In genomic region chr3:96800254-96800653, GRCm38 (mm10) we compare ENCODE assay signal across 32 mouse cellular contexts. TPM values are rescaled to one million over a fixed set of nuclear protein-coding genes. Genes with fewer than 3 reads are reported as not detected.
DNase-seq lines count a peak whose midpoint lies in the region; ATAC-seq lines count a peak whose summit lies in the region.
"Had no signal": no experiment of that assay in that cellular context is flagged by ENCODE, and none has a peak within 500 bp of the region (broad histone marks: within the 10 kb centered on the region; RNA-seq: fewer than 3 reads in every experiment).

No protein-coding gene starts in this region.

- peak; percentile 64 for ATAC-seq in liver, embryonic 16.5 days (ENCODE audit: low read depth)
- no peak for ATAC-seq in cerebellum, adult (ENCODE audit: insufficient number of reproducible peaks, low FRiP score, low TSS enrichment)
- no peak for ATAC-seq in forebrain, embryonic 16.5 days
- ATAC-seq: forebrain, embryonic 15.5 days; Patski had no signal

- H3K27ac ChIP-seq in heart, embryonic 10.5 days, result 0 out of 2 replicates have a peak overlapping the region, but pooled peaks have one; percentile 23
- H3K27ac ChIP-seq in liver, embryonic 16.5 days (ENCODE audit: low read length), result no peak overlapping the region
- no peak overlapping the region for H3K27ac ChIP-seq in forebrain, embryonic 16.5 days (ENCODE audit: low read length)
- H3K27ac ChIP-seq: embryonic facial prominence, embryonic 10.5 days; embryonic facial prominence, embryonic 13.5 days; forebrain, embryonic 12.5 days; forebrain, embryonic 15.5 days; heart, embryonic 13.5 days; hindbrain, embryonic 12.5 days; hindbrain, embryonic 15.5 days had no signal

- H3K4me3 ChIP-seq in heart, embryonic 10.5 days, result no peak overlapping the region
- no peak overlapping the region for H3K4me3 ChIP-seq in liver, embryonic 16.5 days (ENCODE audit: low read depth, low read length)
- H3K4me3 ChIP-seq in forebrain, embryonic 16.5 days (replicated peaks; ENCODE audit: low read length), result no peak overlapping the region
- H3K4me3 ChIP-seq: embryonic facial prominence, embryonic 10.5 days; embryonic facial prominence, embryonic 13.5 days; erythroblast, embryonic 14.5 days; forebrain, embryonic 12.5 days; forebrain, embryonic 15.5 days; heart, embryonic 13.5 days; hindbrain, embryonic 12.5 days; hindbrain, embryonic 15.5 days had no signal

- H3K9me3 ChIP-seq in heart, embryonic 10.5 days, result no peaks in the 10 kb centered on the region
- no peaks in the 10 kb centered on the region for H3K9me3 ChIP-seq in liver, embryonic 16.5 days (replicated peaks; ENCODE audit: control insufficient read depth, low read length)
- H3K9me3 ChIP-seq in forebrain, embryonic 16.5 days (ENCODE audit: control insufficient read depth, low read length), result no peaks in the 10 kb centered on the region
- H3K9me3 ChIP-seq: embryonic facial prominence, embryonic 10.5 days; embryonic facial prominence, embryonic 13.5 days; forebrain, embryonic 12.5 days; forebrain, embryonic 15.5 days; G1E; heart, embryonic 13.5 days; hindbrain, embryonic 12.5 days; hindbrain, embryonic 15.5 days had no signal

- H3K4me1 ChIP-seq in heart, embryonic 10.5 days, result peaks cover 9% of the 10 kb centered on the region
- H3K4me1 ChIP-seq in liver, embryonic 16.5 days (ENCODE audit: control insufficient read depth, low read depth, low read length), result no peaks in the 10 kb centered on the region; the same call in 1 of the 2 replicates
- no peaks in the 10 kb centered on the region for H3K4me1 ChIP-seq in forebrain, embryonic 16.5 days (replicated peaks; ENCODE audit: control insufficient read depth, insufficient read depth, low read length)
- H3K4me1 ChIP-seq: embryonic facial prominence, embryonic 10.5 days; embryonic facial prominence, embryonic 13.5 days; forebrain, embryonic 12.5 days; forebrain, embryonic 15.5 days; hindbrain, embryonic 12.5 days; hindbrain, embryonic 15.5 days had no signal

- intact Hi-C loops in heart, postnatal 14 days (cut with DNase I), result no loop called here

- no peak for DNase-seq in heart, embryonic 10.5 days (ENCODE audit: low spot score)
- no peak for DNase-seq in heart, postnatal 14 days
- peak; percentile 12 for DNase-seq in liver
- no peak for DNase-seq in cerebellum, adult 9-11 months
- DNase-seq: adrenal gland, postnatal 10 days; adrenal gland, postnatal 36 days; B cell, adult 2 months; cerebellum, adult 11 months; cerebellum, adult 2 months; cerebellum, postnatal 10 days; cerebellum, postnatal 36 days; embryo, embryonic 11 days; gastrocnemius, postnatal 10 days; gastrocnemius, postnatal 36 days had no signal

- H3K9ac ChIP-seq in liver, embryonic 16.5 days (ENCODE audit: low read depth, low read length), result no peak overlapping the region
- H3K9ac ChIP-seq in forebrain, embryonic 16.5 days (replicated peaks; ENCODE audit: low read depth, low read length), result no peak overlapping the region
- H3K9ac ChIP-seq: embryonic facial prominence, embryonic 13.5 days; forebrain, embryonic 12.5 days; forebrain, embryonic 15.5 days; heart, embryonic 13.5 days; hindbrain, embryonic 12.5 days; hindbrain, embryonic 15.5 days had no signal

- H3K36me3 ChIP-seq in heart, embryonic 10.5 days, result peaks cover 10% of the 10 kb centered on the region; the same call in 1 of the 2 replicates
- H3K36me3 ChIP-seq in liver, embryonic 16.5 days (ENCODE audit: control insufficient read depth, insufficient read depth), result no peaks in the 10 kb centered on the region
- no peaks in the 10 kb centered on the region for H3K36me3 ChIP-seq in forebrain, embryonic 16.5 days (ENCODE audit: control insufficient read depth, insufficient read depth)
- H3K36me3 ChIP-seq: forebrain, embryonic 15.5 days; hindbrain, embryonic 12.5 days had no signal

- H3K4me2 ChIP-seq in liver, embryonic 16.5 days (ENCODE audit: low read depth, low read length), result no peak overlapping the region
- H3K4me2 ChIP-seq in forebrain, embryonic 16.5 days (ENCODE audit: low read length), result no peak overlapping the region
- H3K4me2 ChIP-seq: embryonic facial prominence, embryonic 13.5 days; forebrain, embryonic 12.5 days; forebrain, embryonic 15.5 days; heart, embryonic 13.5 days; hindbrain, embryonic 12.5 days; hindbrain, embryonic 15.5 days had no signal

- no peaks in the 10 kb centered on the region for H3K27me3 ChIP-seq in heart, embryonic 10.5 days (ENCODE audit: insufficient read depth, poor library complexity, severe bottlenecking)
- no peaks in the 10 kb centered on the region for H3K27me3 ChIP-seq in liver, embryonic 16.5 days (ENCODE audit: control insufficient read depth, insufficient read depth, low read depth, low read length)
- H3K27me3 ChIP-seq in forebrain, embryonic 16.5 days (replicated peaks; ENCODE audit: control insufficient read depth, insufficient read depth, low read length), result no peaks in the 10 kb centered on the region
- H3K27me3 ChIP-seq: CH12.LX; embryonic facial prominence, embryonic 13.5 days; forebrain, embryonic 12.5 days; forebrain, embryonic 15.5 days; heart, embryonic 13.5 days; hindbrain, embryonic 12.5 days; hindbrain, embryonic 15.5 days; Patski had no signal

- WGBS in heart, embryonic 10.5 days, result 75% methylated on average over 11 of the region's 11 CpGs
- WGBS in liver, embryonic 16.5 days (ENCODE audit: insufficient replicate concordance), result 67% methylated on average over 11 of the region's 11 CpGs
- WGBS in forebrain, embryonic 16.5 days, result 89% methylated on average over 11 of the region's 11 CpGs

RNA-seq across cellular contexts. Expression of gene Pdzk1, which starts 28.8 kb away (rescaled TPM):
- polyA plus RNA-seq in heart, embryonic 10.5 days (2016; fragmentation: Nextera tagmentation; extraction: Ambion mirVana), result 0.98 TPM in 1 of 2 replicates, not detected in the other
- under 1 TPM in 1 of 2 experiments, not detected in 1; 0.12 TPM for total RNA-seq in heart, postnatal 14 days (2021)
- polyA plus RNA-seq in liver, embryonic 16.5 days (2015; fragmentation: Nextera tagmentation; extraction: Ambion mirVana), result 30.3 and 33.5 TPM in 2 replicates
- 0.11 and 0.20 TPM in 2 replicates for polyA plus RNA-seq in forebrain, embryonic 16.5 days (2015; fragmentation: Nextera tagmentation; extraction: Ambion mirVana)
- total RNA-seq: adrenal gland, postnatal 36 days; gastrocnemius, postnatal 10 days; gastrocnemius, postnatal 36 days; granulocyte monocyte progenitor cell, adult 5-6 weeks; heart, postnatal 25 days had no signal
- polyA plus RNA-seq: embryonic facial prominence, embryonic 13.5 days; erythroblast, embryonic 14.5 days; forebrain, embryonic 12.5 days had no signal

RNA-seq across cellular contexts. Expression of gene Cd160, which starts 28.9 kb away (rescaled TPM):
- polyA plus RNA-seq in heart, embryonic 10.5 days (2016; fragmentation: Nextera tagmentation; extraction: Ambion mirVana), result 0.06 TPM in 1 of 2 replicates, not detected in the other
- not detected for total RNA-seq in heart, postnatal 14 days (2021)
- polyA plus RNA-seq in liver, embryonic 16.5 days (2015; fragmentation: Nextera tagmentation; extraction: Ambion mirVana), result 0.22 and 0.27 TPM in 2 replicates
- 0.08 and 0.22 TPM in 2 replicates for polyA plus RNA-seq in forebrain, embryonic 16.5 days (2015; fragmentation: Nextera tagmentation; extraction: Ambion mirVana)
- total RNA-seq: CH12.LX; gastrocnemius, adult 18-20 months; gastrocnemius, postnatal 10 days; gastrocnemius, postnatal 36 days; heart, postnatal 25 days had no signal
- polyA plus RNA-seq: cerebellum, adult 2 months; cortical plate, adult 2 months; erythroblast, embryonic 14.5 days had no signal

Comparison
In these comparisons a context has a peak if more than half of its experiments do, and no peak if none do; other contexts are left out.
1. RNA of gene Pdzk1, which starts 28.8 kb away (polyA plus RNA-seq): 30.3 to 33.5 TPM in liver, embryonic 16.5 days; 0.98 TPM in heart, embryonic 10.5 days and 0.11 to 0.20 TPM in forebrain, embryonic 16.5 days; every median in the first group is over 10 times any median in the second.